Mouse (Mus musculus) Muller cell, postnatal 12 days (primary cell): ENCODE results near the gene Znrf1.

ENCODE experiments used
- DNase-seq: peaks from one replicate; pipeline ENCODE4 v3.0.0-alpha.2; 2015; ENCODE audit errors: inconsistent ontology term

Znrf1 gene

DNA sequence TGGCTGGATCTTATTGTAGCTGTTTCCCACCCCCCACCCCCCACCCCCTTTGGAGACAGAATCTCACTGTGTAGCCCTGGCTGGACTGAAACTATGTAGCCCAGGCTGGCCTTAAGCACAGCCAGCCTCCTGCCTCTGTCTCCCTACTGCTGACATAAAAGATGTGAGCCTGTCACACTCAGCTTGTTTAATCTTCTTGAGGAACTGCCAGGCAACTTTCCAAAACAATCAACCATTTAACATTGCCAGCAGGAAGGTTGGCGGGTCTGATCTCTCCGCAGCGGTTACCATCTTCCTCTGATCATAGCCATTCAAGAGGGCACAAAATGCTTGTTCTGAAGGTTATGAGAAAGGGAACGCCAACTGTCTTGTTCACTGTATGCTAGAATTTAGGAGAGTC, 2.4 kb upstream of the Znrf1 start:
- no peak for DNase-seq

GRCm38 (mm10) chr8:111535491-111535890, 406 bp upstream of the Znrf1 start:
- no peak for DNase-seq

DNA sequence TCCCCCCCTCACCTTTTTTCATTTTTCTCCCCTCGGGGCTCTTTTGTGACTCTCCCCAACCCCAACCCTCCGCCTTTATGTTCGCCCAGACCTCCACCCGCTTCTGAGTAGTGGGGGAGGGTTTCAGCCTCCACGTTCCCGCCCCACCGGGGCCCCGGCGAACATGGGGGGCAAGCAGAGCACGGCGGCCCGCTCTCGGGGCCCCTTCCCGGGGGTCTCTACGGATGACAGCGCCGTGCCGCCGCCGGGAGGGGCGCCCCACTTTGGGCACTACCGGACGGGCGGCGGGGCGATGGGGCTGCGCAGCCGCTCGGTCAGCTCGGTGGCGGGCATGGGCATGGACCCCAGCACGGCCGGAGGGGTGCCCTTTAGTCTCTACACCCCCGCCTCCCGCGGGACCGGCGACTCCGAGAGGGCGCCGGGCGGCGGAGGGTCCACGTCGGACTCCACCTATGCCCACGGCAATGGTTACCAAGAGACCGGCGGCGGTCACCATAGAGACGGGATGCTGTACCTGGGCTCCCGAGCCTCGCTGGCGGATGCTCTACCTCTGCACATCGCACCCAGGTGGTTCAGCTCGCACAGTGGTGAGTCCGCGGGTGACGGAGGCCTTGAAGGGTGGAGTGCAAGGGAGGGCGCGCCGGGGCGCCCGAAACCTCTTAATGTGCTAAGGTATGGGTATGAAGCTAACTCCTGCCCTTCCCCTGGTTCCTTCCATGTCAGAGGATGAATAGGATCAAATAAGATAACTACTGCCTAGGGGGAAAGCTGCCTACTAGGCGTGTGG, 1.3 kb downstream of the Znrf1 start:
- no peak for DNase-seq

GRCm38 (mm10) chr8:111537765-111538158, 1.9 kb downstream of the Znrf1 start:
- no peak for DNase-seq

DNA sequence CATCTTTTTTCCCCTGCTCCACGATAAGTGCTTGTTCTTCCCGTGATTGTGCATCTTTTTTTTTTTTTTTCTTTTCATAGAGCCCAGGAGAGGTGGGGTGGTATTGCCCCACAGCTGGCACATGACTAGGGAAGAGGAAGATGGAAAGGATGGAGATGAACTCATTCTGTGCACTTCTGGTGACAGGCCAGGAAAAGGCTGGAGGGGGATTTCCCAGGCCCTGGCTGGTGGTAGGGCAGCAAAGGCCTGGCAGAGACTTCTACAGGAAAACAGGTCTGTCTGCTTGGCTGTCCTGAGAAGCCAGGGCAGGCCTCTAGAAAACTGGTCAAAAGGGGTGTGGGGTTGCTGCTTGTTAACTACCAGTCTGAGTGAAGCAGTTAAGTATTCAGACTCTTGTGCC, 2.3 kb downstream of the Znrf1 start:
- peak; percentile 74 for DNase-seq

- no peak for DNase-seq
These were observed 3.7 kb downstream of the Znrf1 start for GRCm38 (mm10) chr8:111539422-111540076.

DNA sequence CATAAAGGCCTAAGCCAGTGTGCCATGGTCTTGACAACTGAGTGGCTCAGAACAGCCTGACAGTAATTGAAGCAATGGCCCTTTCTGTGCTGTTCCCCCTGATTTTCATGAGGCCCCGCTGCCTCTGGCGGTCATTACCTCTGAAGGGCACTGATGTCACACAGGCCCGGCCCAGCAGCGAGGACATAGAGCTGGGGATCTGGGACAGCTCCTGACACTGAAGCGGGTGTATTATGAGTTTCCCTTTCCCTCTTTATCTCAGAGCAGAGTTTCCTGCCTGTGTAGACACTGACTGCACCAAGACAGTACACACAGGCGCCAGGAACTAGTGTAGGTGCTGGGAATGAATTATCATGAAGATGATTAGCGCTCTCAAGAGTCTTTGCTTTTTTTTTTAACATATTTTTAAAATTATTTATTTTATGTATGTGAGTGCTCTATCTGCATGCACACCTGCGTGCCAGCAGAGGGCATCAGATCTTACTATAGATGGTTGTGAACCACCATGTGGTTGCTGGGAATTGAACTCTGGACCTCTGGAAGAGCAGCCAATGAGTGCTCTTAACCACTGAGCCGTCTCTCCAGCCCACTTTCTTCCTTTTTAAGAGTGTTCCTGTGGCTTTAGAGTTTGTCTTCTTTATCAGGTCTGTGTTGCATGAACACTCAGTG, 7.9 kb downstream of the Znrf1 start:
- no peak for DNase-seq

DNA sequence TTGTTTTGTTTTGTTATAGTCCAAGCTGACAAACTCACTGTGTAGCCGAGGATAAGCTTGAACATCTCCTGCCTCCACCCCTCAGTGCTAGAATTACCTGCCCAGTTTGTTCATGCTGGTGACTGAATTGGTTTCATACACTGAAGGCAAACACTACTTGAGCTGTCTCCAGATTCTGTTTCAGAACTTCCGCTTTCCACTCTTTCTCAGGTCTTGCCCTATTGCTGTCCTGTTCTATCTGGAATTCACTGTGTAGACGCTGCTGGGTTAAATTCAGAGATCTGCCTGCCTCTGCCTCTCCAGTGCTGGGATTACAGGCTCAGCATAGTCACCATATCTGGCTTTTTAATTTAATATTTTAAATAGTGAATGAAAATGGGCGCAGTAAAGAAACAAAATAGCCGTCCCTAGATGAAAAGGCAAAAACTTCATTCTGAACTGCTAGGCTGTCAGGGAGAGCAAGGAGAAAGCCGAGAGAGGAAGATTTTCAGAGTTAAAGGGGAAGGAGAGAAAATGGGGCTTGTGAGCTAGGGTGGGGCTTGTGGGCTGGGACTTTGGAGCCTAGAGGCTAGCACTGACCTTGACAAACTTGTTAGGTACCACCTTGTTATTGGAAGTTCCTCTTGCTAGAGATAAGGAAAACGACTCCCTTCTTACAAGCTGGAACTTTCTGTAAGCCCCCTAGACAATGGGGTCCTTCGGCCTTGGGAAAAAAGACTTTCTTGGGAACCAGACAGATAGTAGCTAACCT, 9.7 kb downstream of the Znrf1 start:
- DNase-seq, result no peak

DNA sequence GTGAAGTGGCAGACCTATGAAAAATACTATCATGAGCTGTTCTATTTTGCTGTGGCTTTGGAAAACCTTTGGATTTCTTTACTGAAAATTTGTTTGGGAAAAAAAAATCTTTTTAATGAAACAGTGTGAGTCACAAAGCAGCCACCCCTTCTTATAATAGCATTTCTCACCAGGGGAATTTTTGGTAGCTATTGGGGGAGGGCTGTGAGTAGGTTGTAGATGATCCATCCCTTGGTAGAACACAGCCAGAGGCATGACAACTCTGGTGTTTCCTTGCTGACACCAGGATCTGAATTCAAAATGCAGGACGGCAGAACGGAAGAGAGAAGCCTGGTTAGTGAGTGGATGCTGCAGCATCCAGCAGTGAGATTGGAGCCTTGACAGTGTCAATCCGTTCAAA, 11.2 kb downstream of the Znrf1 start:
- no peak for DNase-seq

DNA sequence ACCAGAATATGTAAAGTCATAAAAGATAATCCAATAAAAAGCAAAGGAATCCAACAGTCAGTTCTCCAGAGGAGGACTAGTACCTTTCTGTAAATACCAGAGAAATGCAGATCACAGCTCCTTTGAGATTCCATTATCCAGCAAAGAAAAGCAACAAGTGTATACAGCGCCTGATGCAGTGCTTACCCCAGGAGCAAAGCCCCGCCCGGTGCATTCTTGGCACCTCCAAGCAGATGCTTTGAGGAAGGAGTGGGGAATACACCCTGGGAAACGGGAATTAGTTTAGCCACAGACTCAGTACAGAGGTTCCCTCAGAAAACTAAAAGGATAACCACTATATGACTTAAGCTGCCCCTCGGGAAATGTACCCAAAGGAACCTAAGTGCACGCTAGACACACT, 12.3 kb downstream of the Znrf1 start:
- DNase-seq, result no peak

DNA sequence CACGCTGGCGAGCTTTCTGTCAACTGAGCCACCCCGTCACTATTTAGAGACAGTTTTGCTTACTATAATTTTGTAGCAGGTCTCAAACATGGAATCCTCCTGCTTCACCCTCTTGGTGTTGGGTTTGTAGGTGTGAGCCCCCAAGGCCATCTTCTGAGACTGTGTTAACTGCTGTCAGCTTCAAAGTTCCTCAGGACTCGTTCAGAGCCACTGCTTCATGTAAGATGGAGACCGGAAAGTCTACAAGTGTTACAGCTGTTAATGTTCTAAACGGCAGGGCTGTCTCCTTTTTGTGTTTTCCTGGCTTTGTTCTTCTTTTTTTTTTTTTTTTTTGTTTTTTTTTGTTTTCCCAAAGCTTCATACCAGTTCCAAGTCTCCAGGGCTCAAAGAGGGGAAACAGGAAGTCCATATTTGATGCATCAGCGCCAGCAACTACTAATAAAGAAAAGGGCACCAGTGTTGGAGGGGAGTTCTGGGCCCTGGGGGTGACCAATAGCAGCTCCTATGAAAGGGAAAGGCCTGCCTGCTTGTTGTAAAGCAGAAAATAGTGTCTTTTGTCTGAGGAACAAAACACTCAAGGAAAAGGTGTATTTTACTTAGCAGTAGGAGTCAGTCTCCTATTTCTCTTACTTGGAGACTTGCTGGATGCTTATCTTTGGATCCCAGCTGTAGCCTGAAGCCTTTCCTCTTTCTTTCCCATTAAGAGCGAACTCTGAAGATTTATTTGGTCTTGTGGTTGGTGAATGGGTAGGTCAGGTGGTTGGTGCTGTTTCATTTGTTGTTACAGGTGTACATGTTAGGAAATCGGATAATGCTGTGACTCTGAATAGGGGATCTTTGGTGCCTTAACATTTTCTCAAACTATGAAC, 14.3 kb downstream of the Znrf1 start:
- no peak for DNase-seq

GRCm38 (mm10) chr8:111551511-111552130, 15.7 kb downstream of the Znrf1 start:
- no peak for DNase-seq

DNA sequence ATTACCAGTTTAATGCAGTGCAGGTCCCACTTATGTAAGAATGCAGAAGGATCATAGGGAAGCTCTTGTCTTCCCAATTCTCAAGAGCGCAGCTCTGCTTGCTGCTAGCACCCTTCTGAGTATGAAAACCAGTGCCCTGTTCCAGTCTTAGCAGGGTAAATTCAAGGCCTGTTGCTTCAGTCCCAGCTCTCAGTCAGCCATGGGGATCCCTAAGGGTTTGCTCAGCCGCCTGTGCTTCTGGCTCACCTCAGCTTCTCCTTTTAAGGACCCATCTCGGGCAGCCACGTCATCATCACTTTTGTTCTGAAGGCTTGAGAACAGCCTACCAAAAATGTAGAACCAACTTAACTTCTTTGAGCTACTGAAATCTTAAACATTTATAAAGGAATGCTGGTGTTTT, 25.9 kb downstream of the Znrf1 start:
- no peak for DNase-seq

- DNase-seq, result no peak
These were observed 26.4 kb downstream of the Znrf1 start for GRCm38 (mm10) chr8:111562274-111562803.

GRCm38 (mm10) chr8:111563075-111563474, 27.2 kb downstream of the Znrf1 start:
- DNase-seq, result no peak

DNA sequence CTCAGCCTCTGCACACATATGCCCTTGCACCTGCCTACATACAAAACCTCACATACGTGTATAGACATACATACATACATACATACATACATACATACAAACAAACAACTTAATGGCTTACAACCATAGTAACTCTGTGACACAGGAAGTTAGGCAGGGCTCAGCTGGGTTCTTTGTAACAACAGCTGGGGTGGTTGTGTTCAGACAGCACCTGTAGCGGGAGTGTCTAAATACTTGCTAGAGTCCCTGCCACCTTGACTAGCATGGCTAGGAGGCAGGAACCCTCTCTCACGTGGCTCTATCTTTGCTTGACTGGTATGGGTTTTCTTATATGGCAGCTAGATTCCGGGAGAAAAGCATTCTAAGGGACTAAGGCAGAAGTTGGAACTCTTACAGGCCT, 27.8 kb downstream of the Znrf1 start:
- no peak for DNase-seq

DNA sequence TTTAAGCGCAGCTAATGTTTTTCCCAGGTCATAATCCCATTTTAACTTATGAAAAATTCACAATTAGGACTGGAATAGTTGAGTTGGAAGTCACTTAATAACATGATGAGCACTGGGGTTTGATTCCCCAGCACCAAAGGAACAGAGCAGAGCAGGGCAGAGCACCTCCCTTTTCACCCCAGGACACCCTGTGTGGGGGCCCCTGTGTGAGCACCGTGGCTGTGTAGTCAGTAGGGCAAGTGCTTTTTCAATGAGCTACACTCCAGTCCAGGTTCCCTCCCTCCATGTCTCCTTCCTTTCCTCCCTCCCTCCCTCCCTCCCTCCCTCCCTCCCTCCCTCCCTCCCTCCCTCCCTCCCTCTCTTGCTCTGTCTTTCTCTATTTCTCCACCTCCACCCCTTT, 28.2 kb downstream of the Znrf1 start:
- DNase-seq, result no peak

DNA sequence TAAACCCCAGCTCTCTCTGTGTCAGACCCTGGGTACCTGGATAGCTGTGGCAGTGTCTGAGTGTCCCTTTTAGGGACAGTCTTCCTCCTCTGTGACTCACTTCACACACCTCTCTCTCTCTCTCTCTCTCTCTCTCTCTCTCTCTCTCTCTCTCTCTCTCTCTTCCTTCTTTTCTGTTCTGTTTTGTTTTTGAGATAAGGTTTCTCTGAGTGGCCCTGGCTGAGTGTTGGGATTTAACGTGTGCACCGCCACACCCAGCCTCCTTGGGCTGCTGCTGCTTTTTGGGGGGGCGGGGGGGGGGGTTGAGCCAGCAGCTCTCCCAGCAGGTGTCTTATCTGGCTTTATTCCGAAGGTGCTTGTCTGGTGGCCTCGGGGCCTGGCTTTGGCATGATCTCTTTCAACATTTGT, 29.9 kb downstream of the Znrf1 start:
- DNase-seq, result no peak

GRCm38 (mm10) chr8:111566326-111566725, 30.4 kb downstream of the Znrf1 start:
- DNase-seq, result no peak

- no peak for DNase-seq
These were observed 31.7 kb downstream of the Znrf1 start for GRCm38 (mm10) chr8:111567571-111567970.

DNA sequence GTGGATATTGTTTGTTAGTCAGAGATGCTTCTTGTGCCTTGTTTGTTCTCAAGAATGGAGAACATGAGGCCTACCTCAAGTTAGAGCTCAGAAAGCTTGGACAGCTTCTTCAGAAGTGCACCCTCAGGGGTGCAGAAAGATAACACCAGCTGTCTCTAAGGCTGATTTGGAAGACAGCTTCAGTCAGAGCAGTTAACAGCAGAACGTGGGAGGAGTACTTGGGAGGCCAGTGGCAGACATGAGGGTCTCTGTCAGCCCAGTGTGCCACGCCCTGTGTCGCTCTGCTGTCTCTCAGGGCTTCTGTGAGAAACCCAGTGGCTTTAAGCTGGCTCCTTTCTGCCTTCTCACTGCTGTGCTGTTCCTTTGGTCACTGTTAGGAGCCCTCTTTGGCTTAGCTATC, 32.1 kb downstream of the Znrf1 start:
- no peak for DNase-seq
